Mouse (Mus musculus) heart, adult 2 months (tissue): ENCODE results near the gene Umodl1.

Experiments
- EP300 ChIP-seq: fragments of 200-500 bp; IDR thresholded peaks from 2 replicates; pipeline ENCODE4 v1.6.1; 2011; ENCODE audit warnings: low read depth, low read length, control low read depth; ENCODE audit not compliant: insufficient read depth
- POLR2A ChIP-seq: fragments of 200-500 bp; IDR thresholded peaks from 2 replicates; pipeline ENCODE4 v1.6.1; 2011; ENCODE audit warnings: mild to moderate bottlenecking, low read depth, low read length, control low read depth; ENCODE audit not compliant: insufficient read depth

- TF ChIP-seq POLR2A (no peak), EP300 (no peak)
These were observed 86.0 kb downstream of the Umodl1 start for GRCm38 (mm10) chr17:31040421-31040820.
